Mouse (Mus musculus): Measurements from ENCODE around the gene Ugt1a10. TPM values are rescaled to one million over a fixed set of nuclear protein-coding genes. Genes with fewer than 3 reads are reported as not detected.

The Ugt1a10 gene
- polyA plus RNA-seq, 1 experiment, result not detected

DNA sequence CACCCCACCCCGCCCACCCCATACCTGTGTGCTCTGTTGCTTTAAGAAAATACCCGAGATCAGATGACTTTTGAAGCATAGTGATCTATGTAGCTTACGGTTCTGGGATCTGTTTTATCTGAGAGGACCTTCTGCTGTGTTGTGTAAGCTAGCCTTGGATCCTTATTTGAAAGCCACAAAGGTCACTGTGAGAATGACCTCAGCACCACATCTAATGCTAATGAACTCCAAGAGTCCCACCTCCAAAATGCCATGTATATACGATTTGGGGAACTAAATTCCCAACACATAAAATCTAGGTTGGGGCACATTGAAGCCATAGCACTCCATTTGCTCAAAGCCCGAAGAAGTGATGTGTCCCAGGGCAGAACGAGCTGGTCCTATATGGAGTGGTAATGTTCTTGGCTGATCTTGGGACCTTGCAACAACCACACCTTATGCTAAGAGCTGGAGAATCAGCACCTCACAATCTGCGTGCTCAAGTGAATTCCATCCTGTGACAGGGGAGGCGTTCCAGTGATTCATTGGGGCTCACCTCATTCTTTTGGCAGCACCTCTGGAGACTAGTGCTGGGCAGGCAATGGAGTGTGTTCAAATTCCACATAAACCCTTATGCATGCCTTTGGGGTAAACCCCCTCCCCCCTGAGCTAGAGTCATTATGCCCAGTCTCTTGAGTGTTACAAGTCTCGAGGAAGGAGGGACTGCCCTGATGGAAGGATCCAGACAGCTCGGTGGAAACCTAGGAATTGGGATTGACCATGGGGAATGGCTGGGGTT lies 201.9 kb downstream of the Ugt1a10 start:
- no peak overlapping the region for H3K4me3 ChIP-seq (replicated peaks)
- peaks cover 54% of the 10 kb centered on the region for H3K9me3 ChIP-seq
- peaks cover 11% of the 10 kb centered on the region for H3K27me3 ChIP-seq (replicated peaks)
- H3K4me1 ChIP-seq, result peaks cover 32% of the 10 kb centered on the region
- H3K36me3 ChIP-seq (replicated peaks; ENCODE audit: low read length), result peaks cover 29% of the 10 kb centered on the region
- TF ChIP-seq GATA1 (IDR thresholded peaks at IDR 0.05; ENCODE audit: borderline replicate concordance, low read length) (no peak), FLI1 (IDR thresholded peaks at IDR 0.05; ENCODE audit: low read length) (no peak)

GRCm38 (mm10) chr1:88257681-88258080 lies 202.5 kb downstream of the Ugt1a10 start:
- Histone ChIP-seq H3K4me1 (peaks cover 38% of the 10 kb centered on the region), H3K9me3 (peaks cover 48% of the 10 kb centered on the region), H3K4me3 (replicated peaks) (no peak overlapping the region), H3K36me3 (replicated peaks; ENCODE audit: low read length) (peaks cover 35% of the 10 kb centered on the region), H3K27me3 (replicated peaks) (peaks cover 11% of the 10 kb centered on the region)
- TF ChIP-seq GATA1 (IDR thresholded peaks at IDR 0.05; ENCODE audit: borderline replicate concordance, low read length), result no peak
- TF ChIP-seq FLI1 (IDR thresholded peaks at IDR 0.05; ENCODE audit: low read length), result no peak

DNA sequence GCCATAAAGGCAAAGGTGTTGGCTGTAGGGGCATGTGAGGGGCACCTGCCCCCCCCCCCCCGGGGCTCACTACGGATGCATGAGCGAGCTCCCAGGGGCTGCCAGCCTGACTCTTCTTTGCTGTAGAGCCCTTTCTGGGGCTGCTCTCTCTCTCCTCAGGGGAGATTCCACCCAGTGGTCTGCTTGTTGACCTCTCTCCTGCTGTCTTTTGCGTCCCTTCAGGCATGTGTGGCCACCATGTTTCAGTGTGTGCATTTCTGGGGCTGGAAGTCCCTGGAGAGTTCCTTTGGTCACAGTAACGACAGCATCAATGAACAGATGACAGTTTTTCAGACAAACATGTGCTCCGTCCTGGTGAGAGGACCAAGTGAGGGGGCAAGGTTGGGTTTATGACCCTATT lies 203.2 kb downstream of the Ugt1a10 start:
- Histone ChIP-seq H3K36me3 (replicated peaks; ENCODE audit: low read length) (peaks cover 42% of the 10 kb centered on the region), H3K4me3 (replicated peaks) (no peak overlapping the region), H3K27me3 (replicated peaks) (peaks cover 11% of the 10 kb centered on the region), H3K9me3 (peaks cover 41% of the 10 kb centered on the region), H3K4me1 (peaks cover 34% of the 10 kb centered on the region)
- TF ChIP-seq GATA1 (IDR thresholded peaks at IDR 0.05; ENCODE audit: borderline replicate concordance, low read length) (no peak), FLI1 (IDR thresholded peaks at IDR 0.05; ENCODE audit: low read length) (no peak)

DNA sequence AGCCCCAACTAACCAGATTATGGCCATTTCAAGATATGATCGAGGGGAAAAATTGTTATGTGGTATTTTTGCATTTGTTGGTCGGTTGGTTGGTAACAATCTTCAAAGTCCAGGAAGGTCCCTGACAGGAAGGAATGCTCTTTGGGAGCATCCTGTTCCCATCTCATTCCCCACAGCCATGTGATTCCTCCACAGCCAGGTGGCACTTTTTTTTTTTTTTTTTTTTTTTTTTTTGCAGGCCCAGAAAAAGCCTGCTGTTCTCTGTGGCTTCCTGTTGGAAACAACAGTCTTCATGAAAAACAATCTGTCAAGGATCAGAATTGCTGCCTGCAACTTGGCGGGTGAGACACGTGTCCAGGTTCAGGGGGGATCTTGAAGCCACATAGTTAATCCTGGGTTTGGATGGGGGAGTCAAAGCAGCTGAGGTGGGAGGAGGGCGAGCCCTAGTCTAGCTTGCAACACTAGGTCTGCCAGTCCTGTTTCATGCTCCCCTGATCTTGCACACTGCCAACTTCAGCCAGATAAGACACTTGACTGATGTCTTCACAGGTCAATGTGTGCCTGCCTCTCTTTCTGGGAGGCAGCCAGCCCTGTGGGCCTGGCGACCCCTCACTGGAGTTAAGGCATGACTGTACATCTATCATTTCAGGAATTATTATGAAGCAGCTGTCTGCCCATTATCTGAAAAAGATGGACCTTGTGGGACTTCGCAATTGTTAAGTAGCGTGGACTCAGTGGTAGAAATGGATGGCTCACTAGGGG lies 203.9 kb downstream of the Ugt1a10 start:
- H3K27me3 ChIP-seq (replicated peaks), result peaks cover 11% of the 10 kb centered on the region
- H3K36me3 ChIP-seq (replicated peaks; ENCODE audit: low read length), result peaks cover 49% of the 10 kb centered on the region
- no peak for TF ChIP-seq GATA1 (IDR thresholded peaks at IDR 0.05; ENCODE audit: borderline replicate concordance, low read length)
- peaks cover 36% of the 10 kb centered on the region for H3K9me3 ChIP-seq
- H3K4me3 ChIP-seq (replicated peaks), result peak overlapping the region; percentile 9
- peaks cover 33% of the 10 kb centered on the region for H3K4me1 ChIP-seq

GRCm38 (mm10) chr1:88259643-88260024 lies 204.4 kb downstream of the Ugt1a10 start:
- peaks cover 35% of the 10 kb centered on the region for H3K9me3 ChIP-seq
- H3K4me3 ChIP-seq (replicated peaks), result no peak overlapping the region
- H3K27me3 ChIP-seq (replicated peaks), result peaks cover 11% of the 10 kb centered on the region
- no peak for TF ChIP-seq FLI1 (IDR thresholded peaks at IDR 0.05; ENCODE audit: low read length)
- no peak for TF ChIP-seq GATA1 (IDR thresholded peaks at IDR 0.05; ENCODE audit: borderline replicate concordance, low read length)
- H3K36me3 ChIP-seq (replicated peaks; ENCODE audit: low read length), result peaks cover 55% of the 10 kb centered on the region
- H3K4me1 ChIP-seq, result peaks cover 33% of the 10 kb centered on the region

GRCm38 (mm10) chr1:88260114-88260513 lies 204.9 kb downstream of the Ugt1a10 start:
- Histone ChIP-seq H3K27me3 (replicated peaks) (peaks cover 11% of the 10 kb centered on the region), H3K9me3 (peaks cover 30% of the 10 kb centered on the region), H3K4me3 (replicated peaks) (peak overlapping the region; percentile 1), H3K4me1 (peaks cover 33% of the 10 kb centered on the region), H3K36me3 (replicated peaks; ENCODE audit: low read length) (peaks cover 60% of the 10 kb centered on the region)
- TF ChIP-seq FLI1 (IDR thresholded peaks at IDR 0.05; ENCODE audit: low read length) (0 out of 2 replicates have a peak, but pooled peaks have one; percentile 16), GATA1 (IDR thresholded peaks at IDR 0.05; ENCODE audit: borderline replicate concordance, low read length) (no peak)

- H3K27me3 ChIP-seq (replicated peaks), result peaks cover 6% of the 10 kb centered on the region
- TF ChIP-seq GATA1 (IDR thresholded peaks at IDR 0.05; ENCODE audit: borderline replicate concordance, low read length) (no peak), FLI1 (IDR thresholded peaks at IDR 0.05; ENCODE audit: low read length) (no peak)
- H3K9me3 ChIP-seq, result peaks cover 23% of the 10 kb centered on the region
- peaks cover 33% of the 10 kb centered on the region for H3K4me1 ChIP-seq
- H3K4me3 ChIP-seq (replicated peaks), result no peak overlapping the region
- H3K36me3 ChIP-seq (replicated peaks; ENCODE audit: low read length), result peaks cover 66% of the 10 kb centered on the region
Observed at GRCm38 (mm10) chr1:88260604-88261377, 205.6 kb downstream of the Ugt1a10 start.

- Histone ChIP-seq H3K4me3 (replicated peaks) (no peak overlapping the region), H3K9me3 (peaks cover 15% of the 10 kb centered on the region), H3K36me3 (replicated peaks; ENCODE audit: low read length) (peaks cover 76% of the 10 kb centered on the region), H3K4me1 (peaks cover 33% of the 10 kb centered on the region), H3K27me3 (replicated peaks) (no peaks in the 10 kb centered on the region)
- TF ChIP-seq FLI1 (IDR thresholded peaks at IDR 0.05; ENCODE audit: low read length) (no peak), GATA1 (IDR thresholded peaks at IDR 0.05; ENCODE audit: borderline replicate concordance, low read length) (no peak)
Observed at GRCm38 (mm10) chr1:88261706-88262105, 206.5 kb downstream of the Ugt1a10 start.

- peaks cover 81% of the 10 kb centered on the region for H3K36me3 ChIP-seq (replicated peaks; ENCODE audit: low read length)
- H3K9me3 ChIP-seq, result peaks cover 12% of the 10 kb centered on the region
- H3K4me3 ChIP-seq (replicated peaks), result no peak overlapping the region
- TF ChIP-seq GATA1 (IDR thresholded peaks at IDR 0.05; ENCODE audit: borderline replicate concordance, low read length), result no peak
- TF ChIP-seq FLI1 (IDR thresholded peaks at IDR 0.05; ENCODE audit: low read length), result no peak
- H3K4me1 ChIP-seq, result peaks cover 33% of the 10 kb centered on the region
- no peaks in the 10 kb centered on the region for H3K27me3 ChIP-seq (replicated peaks)
Observed at GRCm38 (mm10) chr1:88262255-88262654, 207.1 kb downstream of the Ugt1a10 start.

Measured in megakaryocyte, embryonic 14.5 days (primary cell).